Mouse (Mus musculus) thymus, postnatal 4 days (tissue): ENCODE results near the gene Spred3.

ENCODE experiments used
- DNase-seq: peaks from one replicate; pipeline ENCODE4 v3.0.0; 2021

Spred3 gene

DNA sequence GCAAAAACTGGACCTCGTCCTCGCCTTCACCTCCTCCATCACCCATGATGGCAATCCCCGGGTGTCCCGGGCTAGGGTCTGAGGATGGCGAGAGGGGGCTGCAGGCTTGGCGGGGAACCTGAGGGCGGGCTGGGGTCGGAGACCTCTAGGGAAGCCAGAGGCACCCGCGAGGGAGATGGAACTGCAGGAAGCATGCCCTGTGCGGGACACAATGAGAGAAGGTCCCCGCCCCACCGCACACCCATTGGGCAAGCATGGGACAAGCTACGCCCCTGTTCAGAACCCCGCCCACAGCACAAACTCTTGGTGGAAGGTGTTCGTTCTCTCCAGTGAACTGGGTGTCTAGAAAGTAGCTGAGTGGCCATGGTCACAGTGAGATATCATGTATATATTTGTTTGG lies 45.2 kb downstream of the Spred3 start, which contains the start of gene Ryr1:
Ryr1 (minus strand) TSS at position 210 of the 400 bp plus-strand sequence.
- DNase-seq: peak; percentile 82

DNA sequence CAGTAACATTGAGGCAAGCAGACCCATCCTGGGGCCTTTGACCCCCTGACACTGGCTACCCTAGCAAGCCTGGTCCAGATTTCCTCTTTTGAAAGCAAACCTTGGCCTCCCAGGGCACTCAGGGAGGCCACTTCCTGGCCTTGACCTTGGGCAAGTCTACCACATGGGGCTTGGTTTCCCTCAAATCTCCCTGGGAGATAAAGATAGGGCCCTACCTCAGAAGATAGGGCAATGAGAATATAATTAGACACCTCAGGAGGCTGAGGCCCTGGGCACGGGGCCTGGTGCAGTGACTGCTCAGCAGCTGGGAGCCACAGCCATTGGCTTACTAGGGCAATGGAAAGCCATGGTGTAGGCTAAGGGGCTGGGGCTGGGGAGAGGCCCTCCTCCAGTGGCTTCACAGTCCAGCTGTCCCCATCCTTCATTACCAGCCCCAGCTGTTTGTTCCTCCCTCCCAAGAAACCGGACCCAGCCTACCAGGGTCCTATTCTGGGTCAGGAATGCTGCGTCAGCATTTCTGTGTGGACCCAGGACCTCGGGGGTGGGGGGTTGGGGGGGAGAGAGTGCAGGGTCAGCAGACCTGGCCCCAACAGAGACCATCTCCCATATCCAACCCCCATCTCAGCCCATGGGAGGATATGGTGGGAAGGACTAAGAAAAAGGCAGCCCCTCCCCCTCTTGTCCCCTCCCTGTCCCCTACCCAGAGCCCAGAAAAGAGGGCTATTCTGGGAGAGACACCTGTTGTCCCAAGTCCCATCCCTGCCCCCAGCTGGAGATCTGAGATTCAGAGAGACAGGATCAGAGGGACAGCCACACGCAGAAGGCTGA lies 46.5 kb downstream of the Spred3 start:
- DNase-seq: no peak

DNA sequence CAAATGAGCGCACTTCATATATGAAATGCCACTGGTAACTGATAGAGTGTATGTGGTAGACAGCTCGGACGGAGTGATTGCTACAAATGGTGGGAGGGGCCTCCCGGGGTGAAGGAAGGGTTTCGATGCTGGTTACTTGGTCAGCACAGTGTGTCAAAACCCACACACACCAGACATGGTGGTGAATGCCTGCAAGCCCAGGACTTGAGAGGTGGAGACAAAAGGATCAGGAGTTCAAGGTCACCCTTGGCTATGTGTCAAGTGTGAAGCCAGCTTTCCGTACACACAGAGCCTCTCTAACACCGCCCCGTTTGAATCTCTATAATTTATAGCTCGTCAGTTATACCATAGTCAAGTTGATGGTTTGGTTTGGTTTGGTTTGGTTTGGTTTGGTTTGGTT lies 47.4 kb downstream of the Spred3 start:
- no peak for DNase-seq

DNA sequence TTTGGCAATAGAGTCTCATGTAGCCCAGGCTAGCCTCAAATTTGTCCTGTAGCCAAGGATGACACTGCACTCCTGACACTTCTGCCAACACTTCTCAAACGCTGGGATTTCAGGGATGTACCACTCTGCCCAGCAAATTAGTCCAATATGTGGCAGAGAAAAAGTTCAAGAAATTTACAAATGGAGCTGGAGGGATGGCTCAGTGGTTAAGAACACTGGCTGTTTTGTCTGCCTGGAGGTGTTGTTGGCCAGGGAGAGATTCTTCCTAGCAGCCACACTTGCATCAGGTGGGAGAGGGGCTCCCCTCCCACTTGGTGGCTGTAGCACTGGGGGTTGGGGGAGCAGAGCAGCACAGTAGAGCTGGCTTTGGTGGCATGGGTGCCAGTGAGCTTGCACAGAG lies 50.7 kb downstream of the Spred3 start:
- no peak for DNase-seq

DNA sequence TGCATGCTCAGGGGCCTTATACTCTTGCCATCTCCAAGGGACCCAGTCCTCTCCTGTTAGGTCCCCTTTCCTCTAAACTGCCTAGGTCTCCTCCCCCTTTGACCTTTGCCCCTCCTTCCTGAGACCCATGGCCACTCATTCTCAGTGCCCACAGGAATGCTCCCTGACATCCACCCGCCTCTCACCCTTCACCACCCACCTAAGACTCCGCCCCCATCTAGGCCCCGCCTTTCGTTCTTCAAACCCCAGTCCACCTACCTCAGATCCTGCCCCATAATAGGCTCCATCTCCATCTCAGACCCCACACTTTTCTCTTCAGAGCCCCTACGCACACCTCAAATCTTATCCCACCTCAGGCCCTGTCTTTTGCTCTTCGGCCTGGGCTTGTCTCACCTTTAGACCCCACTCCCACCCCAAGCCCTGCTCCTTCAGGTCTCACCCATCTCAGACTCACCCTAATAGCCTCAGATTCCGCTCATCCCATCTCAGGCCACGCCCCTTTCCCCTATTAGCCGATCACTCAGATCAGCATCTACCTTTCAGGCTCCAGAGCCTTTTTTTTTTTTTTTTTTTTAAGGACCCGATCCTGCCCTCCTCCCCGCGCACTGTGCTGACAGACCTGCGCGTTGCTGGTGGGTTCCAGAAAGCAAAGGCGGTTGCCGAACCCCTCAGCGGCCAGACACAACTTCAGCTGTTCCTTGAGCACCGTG lies 51.9 kb downstream of the Spred3 start:
- no peak for DNase-seq

DNA sequence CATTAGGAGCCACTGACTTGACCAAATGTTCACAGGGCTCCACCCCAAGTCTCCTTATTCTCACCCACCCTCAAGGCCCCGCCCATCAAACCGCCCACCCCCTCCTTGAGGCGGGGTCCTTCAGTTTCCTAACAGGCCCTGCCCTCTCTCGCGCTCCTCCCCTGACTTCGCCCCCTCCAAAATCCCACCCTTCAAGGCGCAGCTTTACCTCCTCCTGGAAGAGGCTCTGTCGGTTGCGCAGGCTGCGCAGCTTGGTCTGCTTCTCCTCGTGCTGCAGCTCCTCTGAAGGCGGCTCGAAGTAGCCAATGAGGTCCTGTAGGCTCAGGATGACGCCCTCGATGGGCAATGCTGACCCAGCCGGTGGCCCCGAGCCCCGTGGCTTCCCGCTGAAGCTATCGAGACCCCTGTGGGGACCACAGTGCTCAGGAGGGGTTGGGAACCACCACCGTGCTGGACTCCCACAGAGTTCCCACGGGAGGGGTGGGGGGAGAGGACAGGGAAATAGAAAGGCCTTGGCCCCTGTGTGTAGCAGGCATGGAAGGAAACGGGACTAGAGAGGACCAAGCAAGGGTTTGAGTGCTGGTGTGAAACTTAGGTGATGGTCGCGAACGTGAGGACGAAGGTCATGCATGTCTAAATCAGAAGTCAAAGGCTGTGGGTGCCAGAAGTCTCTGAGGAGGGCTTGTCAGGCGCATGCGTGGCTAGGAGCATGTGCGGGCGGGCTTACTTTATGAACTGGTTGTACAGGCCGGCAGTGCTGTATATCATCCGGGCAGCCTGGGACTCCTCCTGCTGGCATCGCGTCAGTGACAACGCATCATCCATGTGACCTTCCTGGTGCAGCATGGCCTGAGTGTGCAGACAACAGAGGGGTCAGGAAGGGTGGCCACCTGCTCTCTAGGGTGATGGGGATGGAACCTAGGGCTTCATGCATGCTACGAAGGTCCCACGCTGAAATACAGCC lies 60.9 kb downstream of the Spred3 start:
- DNase-seq: peak; percentile 72
